Mouse (Mus musculus) embryonic facial prominence, embryonic 11.5 days (tissue): ENCODE results near the gene Cdk6. TPM values are rescaled to one million over a fixed set of nuclear protein-coding genes. Genes with fewer than 3 reads are reported as not detected.
"Not testable (repeated sequence)": the region's sequence is repeated elsewhere in the genome, so short reads cannot be mapped to it uniquely, and the experiment has no call there.

Experiments
- ATAC-seq: fragments of 200-750 bp; cut with Nextera tagmentation; replicated peaks from 2 replicates; pipeline ENCODE4 v1.8.0; 2017; ENCODE audit warnings: low read depth; ENCODE audit not compliant: insufficient number of reproducible peaks, low FRiP score, low TSS enrichment
- DNase-seq: peaks from one replicate; pipeline ENCODE4 v3.0.0-alpha.2; 2015; ENCODE audit warnings: low spot score
- H3K27ac ChIP-seq: fragments of 300-500 bp; sonication (generic); replicated peaks from 2 replicates; pipeline ENCODE4 v1.5.1; 2014; ENCODE audit warnings: mild to moderate bottlenecking, low read depth, low read length, control low read depth
- H3K27me3 ChIP-seq: fragments of 300-500 bp; sonication (generic); 2 replicates; pipeline ENCODE4 v1.6.1; 2014; ENCODE audit warnings: mild to moderate bottlenecking, low read length, moderate library complexity, mixed read lengths; ENCODE audit not compliant: control insufficient read depth, insufficient read depth
- H3K36me3 ChIP-seq: fragments of 300-500 bp; sonication (generic); replicated peaks from 2 replicates; pipeline ENCODE4 v1.6.1; 2014; ENCODE audit warnings: low read depth, mild to moderate bottlenecking, low read length, moderate library complexity, mixed read lengths; ENCODE audit not compliant: control insufficient read depth, insufficient read depth
- H3K4me1 ChIP-seq: fragments of 300-500 bp; sonication (generic); 2 replicates; pipeline ENCODE4 v1.6.1; 2014; ENCODE audit warnings: low read length, mixed read lengths; ENCODE audit not compliant: control insufficient read depth, insufficient read depth
- H3K4me2 ChIP-seq: fragments of 300-500 bp; sonication (generic); 2 replicates; pipeline ENCODE4 v1.6.1; 2014; ENCODE audit warnings: low read depth, mild to moderate bottlenecking, control low read depth, low read length, moderate library complexity
- H3K4me3 ChIP-seq: fragments of 300-500 bp; sonication (generic); 2 replicates; pipeline ENCODE4 v1.5.1; 2014; ENCODE audit warnings: low read depth, low read length, control low read depth
- H3K9ac ChIP-seq: fragments of 300-500 bp; sonication (generic); replicated peaks from 2 replicates; pipeline ENCODE4 v1.6.1; 2014; ENCODE audit warnings: mild to moderate bottlenecking, control low read depth, low read length
- H3K9me3 ChIP-seq: fragments of 300-500 bp; sonication (generic); replicated peaks from 2 replicates; pipeline ENCODE4 v1.6.1; 2016; ENCODE audit warnings: mild to moderate bottlenecking, low read length, inconsistent platforms, mixed read lengths; ENCODE audit not compliant: control insufficient read depth
- WGBS: fragments of 180-500 bp; shearing (Covaris S2); extraction: QIAGEN DNeasy Blood & Tissue Kit; methylation state at CpG from one replicate; pipeline ENCODE4 v1.1.7; 2014; 5-methylcytosine and 5-hydroxymethylcytosine counted together
- polyA plus RNA-seq: library from polyadenylated mRNA; unstranded; fragments of >200 nt; fragmentation: Nextera tagmentation; extraction: Ambion mirVana; gene quantifications from 2 replicates; pipeline ENCODE4 v1.2.1, GENCODE M21; 2014

The Cdk6 gene
- polyA plus RNA-seq, 1 experiment from 2014 or later, result 17.2 TPM

DNA sequence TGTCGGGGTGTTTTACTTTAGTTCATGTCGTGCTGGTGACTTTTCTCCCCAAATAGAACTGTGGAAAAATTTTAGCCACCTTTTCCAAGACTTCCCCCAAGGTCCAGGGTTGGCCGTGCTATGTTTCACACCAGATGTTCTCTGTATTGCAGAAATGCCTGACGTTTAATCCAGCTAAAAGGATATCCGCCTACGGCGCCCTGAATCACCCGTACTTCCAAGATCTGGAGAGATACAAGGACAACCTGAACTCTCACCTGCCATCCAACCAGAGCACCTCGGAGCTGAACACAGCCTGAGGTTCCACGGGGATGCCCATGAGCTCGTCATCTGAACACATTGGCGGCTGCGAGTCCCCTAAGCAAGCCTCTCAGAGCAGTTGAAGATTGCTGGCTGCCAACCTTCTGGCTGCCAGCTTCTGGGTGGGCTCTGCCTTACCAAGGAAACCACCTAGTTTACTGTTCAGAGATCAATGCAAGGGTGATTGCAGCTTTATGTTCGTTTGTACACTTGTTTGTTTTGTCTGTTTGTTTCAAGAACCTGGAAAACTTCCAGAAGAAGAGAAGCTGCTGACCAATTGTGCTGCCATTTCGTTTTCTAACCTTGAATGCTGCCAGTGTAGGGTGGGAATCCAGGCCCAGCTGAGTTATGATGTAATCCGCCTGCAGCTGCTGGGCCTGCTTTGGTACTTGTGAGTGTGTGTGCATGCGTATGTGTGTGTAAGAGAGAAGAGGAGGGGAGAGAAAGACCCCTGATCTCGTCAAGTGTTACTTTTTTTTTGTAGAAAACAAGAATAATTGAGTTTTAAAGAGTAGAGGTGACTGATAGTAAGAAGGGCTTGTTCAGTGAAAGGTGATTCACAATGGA, 179.4 kb downstream of the Cdk6 start:
- 87% methylated on average over 18 of the region's 18 CpGs for WGBS
- Histone ChIP-seq H3K4me1 (no peaks in the 10 kb centered on the region), H3K27ac (no peak overlapping the region), H3K9ac (no peak overlapping the region), H3K4me2 (no peak overlapping the region), H3K4me3 (no peak overlapping the region), H3K9me3 (no peaks in the 10 kb centered on the region), H3K27me3 (no peaks in the 10 kb centered on the region), H3K36me3 (no peaks in the 10 kb centered on the region)
- no peak for ATAC-seq
- no peak for DNase-seq

GRCm38 (mm10) chr5:3521741-3522140, 180.5 kb downstream of the Cdk6 start:
- no peaks in the 10 kb centered on the region for H3K36me3 ChIP-seq
- H3K9ac ChIP-seq, result no peak overlapping the region
- no peak overlapping the region for H3K27ac ChIP-seq
- 92% methylated on average over 12 of the region's 12 CpGs for WGBS
- no peaks in the 10 kb centered on the region for H3K9me3 ChIP-seq
- no peak for DNase-seq
- H3K4me1 ChIP-seq, result no peaks in the 10 kb centered on the region
- H3K4me3 ChIP-seq, result no peak overlapping the region
- no peak for ATAC-seq
- H3K27me3 ChIP-seq, result no peaks in the 10 kb centered on the region
- no peak overlapping the region for H3K4me2 ChIP-seq

DNA sequence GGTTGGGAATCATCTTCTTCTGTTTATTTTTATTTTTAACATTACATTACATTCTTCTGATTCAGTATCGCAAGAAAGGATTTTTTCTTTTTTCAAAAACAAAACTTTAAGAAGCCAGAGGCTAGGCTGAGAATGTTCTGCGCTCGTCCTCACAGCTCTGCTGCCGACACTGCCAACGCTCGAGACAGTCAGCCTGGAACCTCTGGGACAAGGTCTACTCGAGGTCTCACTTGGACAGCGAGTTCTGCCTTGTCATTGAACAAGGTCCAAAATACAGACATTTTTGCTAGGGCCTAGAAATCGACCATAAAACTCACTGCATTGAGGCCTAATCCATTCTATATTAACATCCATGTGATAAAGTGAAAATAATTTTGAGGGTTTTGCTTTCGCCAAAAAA, 181.5 kb downstream of the Cdk6 start:
- DNase-seq (no peak), ATAC-seq (no peak)
- Histone ChIP-seq H3K27ac (no peak overlapping the region), H3K27me3 (no peaks in the 10 kb centered on the region), H3K4me2 (no peak overlapping the region), H3K9me3 (no peaks in the 10 kb centered on the region), H3K4me1 (no peaks in the 10 kb centered on the region), H3K36me3 (no peaks in the 10 kb centered on the region), H3K4me3 (no peak overlapping the region), H3K9ac (no peak overlapping the region)
- WGBS, result 92% methylated on average over 10 of the region's 10 CpGs

DNA sequence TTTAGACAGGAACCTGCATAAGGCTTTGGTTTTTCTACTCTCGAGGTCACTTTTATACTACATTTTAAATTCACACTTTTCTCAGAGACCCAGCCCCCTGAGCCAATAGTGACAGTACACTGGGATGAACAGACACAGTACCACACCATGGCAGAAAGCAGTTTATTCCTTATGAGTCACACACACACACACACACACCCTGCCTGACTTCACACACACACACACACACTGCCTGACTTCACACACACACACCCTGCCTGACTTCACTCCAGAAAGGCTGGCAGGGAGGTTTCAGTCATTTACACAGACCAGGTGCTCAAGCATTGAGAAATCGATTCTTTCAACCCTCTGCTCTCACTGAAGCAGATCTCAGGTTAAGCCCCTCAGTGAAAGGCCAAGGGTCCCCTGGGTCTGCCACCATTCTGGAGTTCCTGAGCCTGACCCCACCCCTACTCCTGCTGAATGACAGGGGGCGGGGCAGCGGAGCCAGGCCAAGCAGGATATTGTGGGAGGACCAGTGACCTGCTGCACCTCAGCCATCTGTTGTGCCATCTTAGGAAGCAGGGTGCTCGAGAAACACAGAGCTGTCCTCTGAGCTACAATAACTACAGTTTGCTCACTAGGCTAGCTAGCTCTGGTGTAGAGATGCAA, 185.9 kb downstream of the Cdk6 start:
- no peaks in the 10 kb centered on the region for H3K36me3 ChIP-seq
- H3K4me3 ChIP-seq, result no peak overlapping the region
- ATAC-seq (peak; percentile 87), DNase-seq (peak; percentile 44)
- no peaks in the 10 kb centered on the region for H3K4me1 ChIP-seq
- no peak overlapping the region for H3K9ac ChIP-seq
- H3K27ac ChIP-seq, result no peak overlapping the region
- no peak overlapping the region for H3K4me2 ChIP-seq
- 28% methylated on average over 5 of the region's 5 CpGs for WGBS
- H3K27me3 ChIP-seq, result no peaks in the 10 kb centered on the region
- H3K9me3 ChIP-seq, result no peaks in the 10 kb centered on the region

DNA sequence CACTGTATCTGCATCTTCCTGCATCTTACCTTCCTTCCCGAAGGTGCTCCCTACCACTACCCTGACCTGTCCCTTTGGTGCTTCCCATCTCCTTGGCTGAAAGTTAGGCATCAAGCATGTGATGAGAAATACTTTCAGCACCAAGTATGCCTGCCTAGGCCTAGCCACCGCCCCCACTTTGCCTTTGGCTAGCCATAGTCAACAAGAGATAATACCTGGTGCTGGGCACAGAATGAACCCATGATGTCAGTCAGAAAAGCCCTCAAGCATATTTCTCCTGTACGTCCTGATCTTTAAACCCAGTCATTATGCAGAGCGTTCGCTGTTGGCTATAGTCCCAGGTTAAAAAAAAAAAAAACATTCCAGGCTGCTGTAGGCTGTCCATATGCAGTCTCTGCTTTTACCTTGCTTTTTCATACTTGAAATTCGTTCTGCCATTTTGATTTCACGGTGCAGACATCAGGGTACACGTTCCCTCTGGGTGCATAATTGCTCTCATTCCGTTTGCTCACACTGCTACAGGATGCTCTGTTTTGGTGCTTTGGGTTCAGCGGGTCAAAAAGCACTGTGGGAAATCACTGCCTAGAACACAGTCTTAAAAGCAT, 188.4 kb downstream of the Cdk6 start:
- ATAC-seq (no peak), DNase-seq (peak; percentile 9)
- H3K27ac ChIP-seq, result no peak overlapping the region
- WGBS, result 73% methylated on average over 10 of the region's 10 CpGs
- no peak overlapping the region for H3K9ac ChIP-seq
- H3K4me3 ChIP-seq, result no peak overlapping the region
- H3K4me2 ChIP-seq, result no peak overlapping the region
- no peaks in the 10 kb centered on the region for H3K27me3 ChIP-seq
- H3K36me3 ChIP-seq, result no peaks in the 10 kb centered on the region
- H3K9me3 ChIP-seq, result no peaks in the 10 kb centered on the region
- no peaks in the 10 kb centered on the region for H3K4me1 ChIP-seq

- H3K27ac ChIP-seq, H3K4me2 ChIP-seq, H3K4me1 ChIP-seq, H3K36me3 ChIP-seq, DNase-seq, H3K4me3 ChIP-seq, H3K27me3 ChIP-seq, H3K9ac ChIP-seq, H3K9me3 ChIP-seq, ATAC-seq: not testable (repeated sequence)
Observed at GRCm38 (mm10) chr5:3532048-3532447, 190.8 kb downstream of the Cdk6 start.

DNA sequence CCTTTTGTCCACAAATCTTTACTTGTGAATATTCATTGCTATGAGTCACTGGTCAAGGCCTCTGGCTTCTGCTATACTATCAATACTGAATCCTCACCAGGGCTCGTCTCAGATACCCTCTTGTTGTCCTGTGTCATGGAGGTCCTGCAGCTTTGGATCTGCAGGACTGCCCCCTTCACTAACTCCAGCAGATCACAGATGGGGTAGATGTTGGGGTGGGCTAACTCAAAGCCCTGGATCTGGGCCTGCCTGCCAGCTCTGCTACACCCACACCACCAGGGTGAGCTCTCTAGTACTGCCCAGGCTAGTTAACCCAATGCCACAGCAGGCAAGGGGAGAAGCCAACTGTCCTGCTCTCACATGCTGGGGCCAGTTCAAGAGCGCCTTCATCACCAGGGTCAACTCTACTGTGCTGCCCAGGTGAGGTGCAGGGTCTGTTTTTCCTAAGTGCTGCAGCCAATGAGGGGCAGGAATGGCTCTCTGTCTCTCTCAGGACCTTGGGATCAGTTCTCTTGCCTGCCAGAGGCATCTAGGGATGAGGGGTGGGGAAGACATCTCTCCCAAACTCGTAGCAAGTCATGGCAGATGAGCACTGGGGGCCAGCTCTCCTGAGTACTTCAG, 195.4 kb downstream of the Cdk6 start:
- no peak for DNase-seq
- no peaks in the 10 kb centered on the region for H3K4me1 ChIP-seq

More for the DNA sequence above, 195.4 kb downstream of the Cdk6 start:
- Histone ChIP-seq H3K4me3 (no peak overlapping the region), H3K9ac (no peak overlapping the region), H3K9me3 (no peaks in the 10 kb centered on the region), H3K36me3 (no peaks in the 10 kb centered on the region), H3K27me3 (no peaks in the 10 kb centered on the region), H3K27ac (no peak overlapping the region), H3K4me2 (no peak overlapping the region)
- ATAC-seq, result no peak
- WGBS, result 73% methylated on average over 3 of the region's 3 CpGs
